Mouse (Mus musculus) C2C12 (cell line): ENCODE data around the gene Slc27a3.

Source experiments
- CEBPB ChIP-seq: IDR thresholded peaks from one replicate; pipeline ENCODE4 v1.6.1; 2011; ENCODE audit warnings: low read depth, mild to moderate bottlenecking, control low read depth, moderate library complexity
- CTCF ChIP-seq: IDR thresholded peaks from one replicate; pipeline ENCODE4 v1.5.1; 2011; ENCODE audit not compliant: control insufficient read depth, insufficient read depth, insufficient read length
- FOSL1 ChIP-seq: IDR thresholded peaks from one replicate; pipeline ENCODE4 v1.8.0; 2011; ENCODE audit warnings: mild to moderate bottlenecking, low read length; ENCODE audit not compliant: poor library complexity, insufficient read depth, severe bottlenecking
- MAX ChIP-seq: IDR thresholded peaks from one replicate; pipeline ENCODE4 v1.6.1; 2011; ENCODE audit warnings: mild to moderate bottlenecking, control low read depth
- MYOD1 ChIP-seq: IDR thresholded peaks from one replicate; pipeline ENCODE4 v1.6.1; 2011; ENCODE audit warnings: low read depth; ENCODE audit not compliant: control insufficient read depth, insufficient read length
- MYOG ChIP-seq: IDR thresholded peaks from one replicate; pipeline ENCODE4 v1.6.1; 2011; ENCODE audit not compliant: control insufficient read depth, insufficient read length; ENCODE audit errors: extremely low read depth
- USF1 ChIP-seq: IDR thresholded peaks from one replicate; pipeline ENCODE4 v1.6.1; 2011; ENCODE audit warnings: low read depth, mild to moderate bottlenecking, control low read depth, moderate library complexity

DNA sequence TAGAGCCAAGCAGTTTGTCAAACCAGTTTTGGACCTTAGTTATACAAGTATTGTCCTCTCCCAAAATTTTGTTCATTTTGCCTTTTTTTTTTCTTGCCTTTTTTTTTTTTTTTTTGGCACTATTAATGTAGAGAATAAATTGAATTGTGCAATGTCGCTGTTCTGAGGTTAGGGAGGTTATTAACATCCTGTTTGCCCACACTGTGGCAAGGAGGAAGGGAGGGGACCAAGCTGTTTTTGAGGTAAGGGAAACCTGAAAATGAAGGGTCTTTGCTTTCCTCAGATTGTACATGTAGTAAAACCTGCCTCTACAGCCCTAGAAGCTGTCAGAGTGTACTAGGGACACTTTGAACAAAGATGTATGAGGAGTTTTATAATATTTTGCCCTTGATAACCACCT lies 30.5 kb downstream of the Slc27a3 start:
- no peak for TF ChIP-seq CTCF
- TF ChIP-seq MYOG, result no peak
- TF ChIP-seq USF1, result no peak
- TF ChIP-seq MAX, result no peak
- no peak for TF ChIP-seq CEBPB
- TF ChIP-seq MYOD1, result no peak
- no peak for TF ChIP-seq FOSL1
